Mouse (Mus musculus) midbrain, embryonic 15.5 days (tissue): ENCODE results near the gene Pde4c. TPM values are rescaled to one million over a fixed set of nuclear protein-coding genes. Genes with fewer than 3 reads are reported as not detected.

Experiments used
- ATAC-seq: fragments of 200-750 bp; cut with Nextera tagmentation; replicated peaks from 2 replicates; pipeline ENCODE4 v1.8.0; 2017; ENCODE audit warnings: moderate TSS enrichment
- H3K27ac ChIP-seq: fragments of 300-500 bp; sonication (generic); 2 replicates; pipeline ENCODE4 v1.5.1; 2015; ENCODE audit warnings: mild to moderate bottlenecking, inconsistent platforms
- H3K27me3 ChIP-seq: fragments of 300-500 bp; sonication (generic); replicated peaks from 2 replicates; pipeline ENCODE4 v1.6.1; 2015; ENCODE audit warnings: inconsistent platforms
- H3K36me3 ChIP-seq: fragments of 300-500 bp; sonication (generic); replicated peaks from 2 replicates; pipeline ENCODE4 v1.6.1; 2015; ENCODE audit warnings: inconsistent platforms
- H3K4me1 ChIP-seq: fragments of 300-500 bp; sonication (generic); 2 replicates; pipeline ENCODE4 v1.6.1; 2015; ENCODE audit warnings: inconsistent platforms
- H3K4me2 ChIP-seq: fragments of 300-500 bp; sonication (generic); 2 replicates; pipeline ENCODE4 v1.6.1; 2015; ENCODE audit warnings: inconsistent platforms, mild to moderate bottlenecking, moderate library complexity
- H3K4me3 ChIP-seq: fragments of 300-500 bp; sonication (generic); 2 replicates; pipeline ENCODE4 v1.5.1; 2015; ENCODE audit warnings: mild to moderate bottlenecking, inconsistent platforms
- H3K9ac ChIP-seq: fragments of 300-500 bp; sonication (generic); 2 replicates; pipeline ENCODE4 v1.6.1; 2015; ENCODE audit warnings: mild to moderate bottlenecking, inconsistent platforms
- H3K9me3 ChIP-seq: fragments of 300-500 bp; sonication (generic); 2 replicates; pipeline ENCODE4 v1.6.1; 2016; ENCODE audit warnings: inconsistent platforms
- WGBS: fragments of 180-500 bp; shearing (Covaris S2); methylation state at CpG from one replicate; pipeline ENCODE4 v1.1.7; 2015; ENCODE audit warnings: mixed read lengths; 5-methylcytosine and 5-hydroxymethylcytosine counted together
- polyA plus RNA-seq: library from polyadenylated mRNA; unstranded; fragments of >200 nt; fragmentation: Nextera tagmentation; extraction: Ambion mirVana; gene quantifications from 2 replicates; pipeline ENCODE4 v1.2.1, GENCODE M21; 2015

The Pde4c gene
- polyA plus RNA-seq: 0.15 and 0.46 TPM in 2 replicates

DNA sequence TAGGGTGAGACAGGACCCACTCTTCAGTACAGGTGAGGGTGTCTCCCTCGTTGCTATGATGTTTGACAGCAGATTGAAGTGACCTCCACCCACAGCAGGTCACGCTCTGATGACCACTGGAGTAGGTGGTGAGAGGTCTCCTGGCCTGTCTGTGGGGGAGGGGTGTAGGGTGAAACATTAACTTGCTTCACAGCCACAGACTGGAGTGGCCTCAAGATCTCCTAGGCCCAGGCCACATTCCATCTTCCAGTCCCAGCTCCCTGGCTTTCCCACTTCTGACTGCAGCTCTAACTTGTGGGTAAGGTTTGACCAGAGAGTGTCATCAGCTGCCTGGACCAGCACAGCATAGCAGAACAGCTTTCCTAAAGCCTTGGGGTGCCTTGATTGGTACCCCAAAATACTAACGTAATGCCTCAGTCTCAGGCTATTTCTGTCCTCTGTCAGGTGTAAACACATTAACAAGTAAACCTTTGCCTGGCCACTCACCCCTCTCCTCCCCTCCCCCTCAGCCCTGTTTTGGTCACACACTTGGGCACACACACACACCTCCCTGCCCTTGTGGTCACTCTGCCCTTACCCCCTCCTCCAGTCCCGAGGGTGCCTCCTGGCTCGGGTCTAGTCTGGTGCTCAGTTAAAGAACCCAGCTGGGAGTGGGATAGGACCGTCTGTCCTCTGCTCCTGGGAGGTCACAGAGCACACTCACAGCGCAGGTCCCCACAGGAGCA, at the start of gene Pde4c:
Pde4c (plus strand) TSS at position 235 of the 725 bp plus-strand sequence.
- Histone ChIP-seq H3K4me1 (no peaks in the 10 kb centered on the region), H3K27ac (no peak within 1 kb of the TSS), H3K27me3 (peaks cover 17% of the 10 kb centered on the region), H3K4me3 (no peak within 1 kb of the TSS), H3K9me3 (no peaks in the 10 kb centered on the region), H3K9ac (no peak within 1 kb of the TSS), H3K4me2 (no peak within 1 kb of the TSS), H3K36me3 (no peaks in the 10 kb centered on the region)
- ATAC-seq: no peak
- 76% methylated on average over 7 of the region's 7 CpGs for WGBS

DNA sequence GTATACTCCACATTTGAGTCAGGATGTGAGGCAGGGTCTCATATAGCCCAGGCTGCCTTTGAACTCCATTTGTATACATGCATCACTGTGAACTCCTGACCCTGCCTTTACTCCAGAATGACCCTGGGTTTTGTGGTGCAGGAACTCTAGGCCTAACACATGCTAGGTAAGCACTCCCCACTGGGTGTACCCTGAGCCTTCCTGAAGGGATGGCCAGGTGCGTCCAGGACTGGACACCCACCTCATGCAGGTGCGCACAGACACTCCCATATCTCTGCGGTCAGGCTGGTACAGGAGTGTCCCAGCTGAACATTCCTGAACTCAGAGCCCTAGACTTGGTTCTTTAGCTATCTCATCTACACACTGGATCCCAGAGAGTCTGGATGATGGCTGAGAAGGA, 49.4 kb upstream of the Pde4c start:
- ATAC-seq: peak; percentile 6
- WGBS: 96% methylated on average over 3 of the region's 3 CpGs
- Histone ChIP-seq H3K9me3 (no peaks in the 10 kb centered on the region), H3K27ac (peak overlapping the region; percentile 98), H3K4me1 (peaks cover 21% of the 10 kb centered on the region), H3K27me3 (no peaks in the 10 kb centered on the region), H3K4me2 (peak overlapping the region; percentile 77), H3K36me3 (peaks cover 9% of the 10 kb centered on the region; the same call in 1 of the 2 replicates), H3K4me3 (peak overlapping the region; percentile 57), H3K9ac (peak overlapping the region; percentile 58)

DNA sequence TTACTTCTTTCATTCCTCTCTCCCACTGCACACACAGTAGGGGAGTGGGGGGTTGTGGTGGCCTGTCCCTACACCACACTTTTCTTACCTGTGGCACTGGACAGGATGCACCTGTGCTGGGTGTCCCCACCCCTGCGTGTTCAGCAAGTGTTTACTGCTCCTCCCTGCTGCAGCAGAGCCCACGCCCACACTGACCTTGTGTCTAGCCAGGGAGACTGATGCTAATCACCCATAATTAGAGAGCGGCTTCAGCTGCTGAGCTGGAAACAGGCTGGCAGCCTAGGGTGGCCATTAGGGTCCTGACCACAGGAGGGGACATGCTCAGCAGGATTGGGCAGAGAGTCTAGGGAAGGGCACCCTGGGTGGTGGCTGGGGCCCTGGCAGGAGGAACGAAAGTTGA, 48.8 kb upstream of the Pde4c start:
- H3K4me2 ChIP-seq: 0 out of 2 replicates have a peak overlapping the region, but pooled peaks have one; percentile 77
- ATAC-seq: no peak
- peak overlapping the region; percentile 98; the same call in 1 of the 2 replicates for H3K27ac ChIP-seq
- H3K4me1 ChIP-seq: peaks cover 21% of the 10 kb centered on the region
- H3K36me3 ChIP-seq: peaks cover 13% of the 10 kb centered on the region; the same call in 1 of the 2 replicates
- H3K4me3 ChIP-seq: no peak overlapping the region
- 88% methylated on average over 4 of the region's 4 CpGs for WGBS
- no peaks in the 10 kb centered on the region for H3K27me3 ChIP-seq
- H3K9ac ChIP-seq: peak overlapping the region; percentile 58
- H3K9me3 ChIP-seq: no peaks in the 10 kb centered on the region

DNA sequence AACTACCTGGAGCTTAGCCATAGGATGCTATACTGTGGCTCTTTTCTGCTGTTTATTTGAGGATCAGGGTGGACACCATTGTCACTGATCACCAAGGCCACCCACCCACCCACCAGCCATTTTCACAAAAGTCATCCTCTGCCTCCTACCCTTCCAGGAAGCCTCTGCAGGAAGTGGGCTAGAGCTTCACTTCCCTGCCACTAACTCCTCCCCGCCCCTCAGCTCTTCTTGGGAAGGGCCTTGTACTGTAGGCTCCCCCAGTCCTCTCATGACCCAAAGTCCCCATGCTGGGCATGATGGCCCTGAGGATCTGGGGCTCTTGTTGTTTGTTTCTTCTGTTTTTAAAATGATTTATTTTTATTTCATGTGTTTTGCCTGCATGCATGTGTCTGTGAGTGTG, 48.2 kb upstream of the Pde4c start:
- no peak for ATAC-seq
- no peak overlapping the region for H3K4me3 ChIP-seq
- H3K4me2 ChIP-seq: no peak overlapping the region
- H3K9me3 ChIP-seq: no peaks in the 10 kb centered on the region
- peaks cover 13% of the 10 kb centered on the region; the same call in 1 of the 2 replicates for H3K36me3 ChIP-seq
- peaks cover 21% of the 10 kb centered on the region for H3K4me1 ChIP-seq
- H3K27ac ChIP-seq: no peak overlapping the region
- no peaks in the 10 kb centered on the region for H3K27me3 ChIP-seq
- 85% methylated on average over 1 of the region's 1 CpGs for WGBS
- no peak overlapping the region for H3K9ac ChIP-seq

DNA sequence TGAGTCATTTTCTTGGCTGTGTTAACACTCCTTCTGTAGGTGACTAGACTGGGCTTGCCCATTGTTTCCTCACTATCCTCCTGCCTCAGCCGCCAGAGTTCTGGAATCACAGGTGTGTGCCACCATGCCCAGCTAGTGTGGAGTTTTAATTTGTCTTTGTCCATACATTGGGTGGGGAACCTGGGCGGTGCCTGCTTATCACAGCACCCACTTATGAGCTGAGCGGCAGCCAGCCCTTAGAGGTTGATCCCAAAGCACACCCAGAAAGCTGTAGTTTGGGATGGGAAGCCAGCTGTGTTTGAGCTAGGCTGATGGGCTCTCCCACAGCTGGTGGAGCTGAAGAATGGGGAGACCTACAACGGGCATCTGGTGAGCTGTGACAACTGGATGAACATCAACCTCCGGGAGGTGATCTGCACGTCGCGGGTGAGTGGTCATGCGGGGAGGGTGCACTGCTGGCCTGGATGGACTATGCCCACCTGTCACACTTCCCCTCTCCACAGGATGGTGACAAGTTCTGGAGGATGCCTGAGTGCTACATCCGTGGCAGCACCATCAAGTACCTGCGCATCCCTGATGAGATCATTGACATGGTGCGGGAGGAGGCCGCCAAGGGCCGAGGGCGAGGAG, 46.0 kb upstream of the Pde4c start:
- Histone ChIP-seq H3K4me1 (peaks cover 16% of the 10 kb centered on the region), H3K36me3 (peaks cover 13% of the 10 kb centered on the region; the same call in 1 of the 2 replicates), H3K9me3 (no peaks in the 10 kb centered on the region), H3K4me2 (no peak overlapping the region), H3K9ac (no peak overlapping the region), H3K27me3 (no peaks in the 10 kb centered on the region), H3K4me3 (no peak overlapping the region), H3K27ac (no peak overlapping the region)
- WGBS: 93% methylated on average over 15 of the region's 15 CpGs
- ATAC-seq: no peak

DNA sequence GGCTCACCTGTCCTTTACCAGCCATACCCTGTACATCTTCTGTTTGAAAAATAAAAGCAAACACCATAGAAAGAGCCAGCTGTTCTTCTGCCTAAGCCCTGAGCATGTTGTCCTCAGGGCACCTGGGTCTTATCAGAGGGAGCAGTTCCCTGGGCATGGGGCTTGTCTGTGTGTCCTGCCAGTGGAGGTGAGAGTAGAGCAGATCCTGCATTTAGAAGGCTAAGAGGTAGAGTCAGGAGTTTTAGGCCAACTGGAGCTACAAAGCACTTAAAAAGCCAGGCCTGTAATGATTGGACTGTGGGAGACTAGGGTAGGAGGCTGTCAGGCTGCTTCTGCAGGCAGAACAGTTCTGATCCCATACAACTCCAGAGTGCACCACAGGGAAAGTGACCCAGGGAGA, 44.8 kb upstream of the Pde4c start:
- H3K36me3 ChIP-seq: peaks cover 13% of the 10 kb centered on the region; the same call in 1 of the 2 replicates
- H3K4me2 ChIP-seq: no peak overlapping the region
- H3K27me3 ChIP-seq: no peaks in the 10 kb centered on the region
- H3K4me3 ChIP-seq: no peak overlapping the region
- H3K9me3 ChIP-seq: no peaks in the 10 kb centered on the region
- ATAC-seq: no peak
- H3K9ac ChIP-seq: no peak overlapping the region
- H3K27ac ChIP-seq: no peak overlapping the region
- peaks cover 14% of the 10 kb centered on the region for H3K4me1 ChIP-seq

DNA sequence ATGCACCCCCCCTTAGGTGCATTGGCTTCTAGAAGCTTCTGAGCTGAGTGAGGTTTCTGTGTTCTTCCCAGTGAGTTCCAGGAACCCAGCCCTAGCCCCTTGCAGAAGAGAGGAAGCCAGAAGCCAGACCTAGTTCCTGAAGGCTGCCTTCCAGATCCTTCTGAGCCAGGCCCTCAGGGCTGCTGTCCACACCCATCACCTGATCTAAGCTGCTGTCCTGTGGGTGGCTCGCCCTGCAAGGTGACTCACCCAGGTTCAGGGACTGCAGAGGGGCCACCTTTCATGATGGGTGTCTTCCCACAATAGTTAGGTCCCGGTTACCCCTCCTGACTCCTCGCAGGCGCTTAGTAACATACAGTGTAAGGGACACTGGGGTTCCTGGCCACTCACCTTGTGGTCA, 44.1 kb upstream of the Pde4c start:
- H3K27ac ChIP-seq: no peak overlapping the region

DNA sequence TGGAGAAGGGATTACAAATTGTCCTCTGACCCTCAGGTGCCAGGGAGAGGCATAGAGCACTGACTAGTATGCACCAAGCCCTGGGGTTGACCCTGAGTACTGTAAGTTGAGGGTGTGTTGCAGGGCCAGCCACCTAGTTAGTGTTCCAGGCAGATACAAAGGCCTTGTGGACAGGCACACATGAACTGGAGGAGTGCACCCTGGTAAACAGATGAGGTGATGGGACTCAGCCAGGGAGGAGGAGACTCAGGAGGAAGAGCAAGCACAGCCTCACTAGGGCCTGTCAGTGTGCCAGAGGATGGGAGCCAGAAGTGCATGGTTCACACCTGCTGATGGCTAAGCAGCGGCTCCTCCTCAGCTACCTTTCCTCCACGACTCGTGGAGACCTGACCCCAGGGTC, 43.5 kb upstream of the Pde4c start:
- Histone ChIP-seq H3K9me3 (no peaks in the 10 kb centered on the region), H3K9ac (no peak overlapping the region), H3K4me3 (no peak overlapping the region), H3K36me3 (peaks cover 13% of the 10 kb centered on the region; the same call in 1 of the 2 replicates), H3K4me2 (no peak overlapping the region), H3K4me1 (peaks cover 5% of the 10 kb centered on the region), H3K27ac (no peak overlapping the region), H3K27me3 (no peaks in the 10 kb centered on the region)
- no peak for ATAC-seq
- 88% methylated on average over 3 of the region's 3 CpGs for WGBS

More for the DNA sequence above, 44.1 kb upstream of the Pde4c start:
- Histone ChIP-seq H3K4me2 (no peak overlapping the region), H3K36me3 (peaks cover 13% of the 10 kb centered on the region; the same call in 1 of the 2 replicates), H3K27me3 (no peaks in the 10 kb centered on the region), H3K9ac (no peak overlapping the region), H3K9me3 (no peaks in the 10 kb centered on the region), H3K4me1 (peaks cover 10% of the 10 kb centered on the region), H3K4me3 (no peak overlapping the region)
- ATAC-seq: no peak
- WGBS: 96% methylated on average over 4 of the region's 4 CpGs

DNA sequence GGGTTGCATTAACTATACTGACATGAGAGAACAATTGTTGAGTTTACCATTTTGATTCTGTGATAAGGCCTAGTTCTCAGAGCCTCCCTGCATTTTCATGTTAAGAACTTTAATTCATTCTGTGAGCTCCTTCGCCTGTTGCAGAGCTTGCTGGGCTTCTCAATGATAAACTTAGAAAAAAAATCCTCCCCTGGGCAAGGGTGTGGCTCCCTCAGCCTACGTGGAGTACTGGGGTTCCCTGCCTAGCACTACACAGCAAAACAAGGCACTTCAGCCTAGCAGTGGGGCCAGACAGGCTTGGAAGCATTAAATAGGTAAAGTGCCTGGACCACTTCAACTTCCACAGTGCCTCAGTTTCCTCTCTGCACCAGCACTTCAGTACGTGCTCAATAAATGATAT, 42.1 kb upstream of the Pde4c start:
- Histone ChIP-seq H3K36me3 (peaks cover 13% of the 10 kb centered on the region; the same call in 1 of the 2 replicates), H3K4me1 (peaks cover 5% of the 10 kb centered on the region), H3K9me3 (no peaks in the 10 kb centered on the region), H3K4me3 (no peak overlapping the region), H3K4me2 (no peak overlapping the region), H3K27me3 (no peaks in the 10 kb centered on the region), H3K27ac (no peak overlapping the region), H3K9ac (no peak overlapping the region)
- ATAC-seq: no peak
- 83% methylated on average over 3 of the region's 3 CpGs for WGBS

DNA sequence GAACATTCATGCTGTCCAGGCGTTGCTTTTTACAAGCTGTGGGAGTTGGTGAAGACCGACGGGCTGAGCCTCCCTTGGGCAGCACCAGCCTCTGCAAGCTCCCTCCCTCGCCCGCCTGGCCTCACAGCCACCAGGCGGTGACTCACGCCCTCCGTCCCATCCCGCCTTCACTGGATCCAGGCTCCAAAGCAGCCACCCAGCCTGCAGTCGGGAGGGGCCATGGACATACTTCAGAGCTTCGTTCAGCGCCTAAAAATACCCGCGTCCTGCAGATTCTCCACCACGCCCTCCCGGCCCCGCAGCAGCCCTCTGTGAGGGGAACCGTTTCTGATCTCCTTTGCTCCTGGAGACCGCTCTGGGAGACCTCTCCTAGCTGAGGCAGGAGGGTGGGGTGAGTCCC, 41.3 kb upstream of the Pde4c start:
- Histone ChIP-seq H3K9ac (no peak overlapping the region), H3K9me3 (no peaks in the 10 kb centered on the region), H3K36me3 (peaks cover 13% of the 10 kb centered on the region; the same call in 1 of the 2 replicates), H3K4me2 (no peak overlapping the region; the same call in 1 of the 2 replicates), H3K4me3 (no peak overlapping the region), H3K27me3 (no peaks in the 10 kb centered on the region), H3K4me1 (peaks cover 5% of the 10 kb centered on the region), H3K27ac (no peak overlapping the region)
- WGBS: 8% methylated on average over 19 of the region's 19 CpGs
- no peak for ATAC-seq

DNA sequence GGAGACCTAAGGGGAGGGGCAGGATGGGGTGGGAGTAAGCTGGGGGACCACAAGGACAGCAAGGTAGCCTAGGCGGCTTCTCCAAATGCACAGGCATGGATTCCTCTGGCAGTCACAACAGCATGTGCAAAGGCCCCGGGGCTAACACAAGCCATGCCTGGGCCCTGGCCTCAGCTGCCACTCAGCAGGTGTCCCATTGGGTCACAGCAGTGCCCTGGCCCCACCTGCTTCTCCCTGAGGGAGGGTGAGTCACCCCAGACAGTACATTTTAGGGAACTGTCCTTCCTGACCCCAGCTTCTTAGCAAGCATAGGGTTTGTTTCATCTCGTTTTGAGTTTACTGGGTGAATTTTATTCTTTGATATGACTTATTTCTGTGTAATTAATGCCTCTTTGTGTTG, 40.8 kb upstream of the Pde4c start:
- no peak for ATAC-seq
- peaks cover 5% of the 10 kb centered on the region for H3K4me1 ChIP-seq

DNA sequence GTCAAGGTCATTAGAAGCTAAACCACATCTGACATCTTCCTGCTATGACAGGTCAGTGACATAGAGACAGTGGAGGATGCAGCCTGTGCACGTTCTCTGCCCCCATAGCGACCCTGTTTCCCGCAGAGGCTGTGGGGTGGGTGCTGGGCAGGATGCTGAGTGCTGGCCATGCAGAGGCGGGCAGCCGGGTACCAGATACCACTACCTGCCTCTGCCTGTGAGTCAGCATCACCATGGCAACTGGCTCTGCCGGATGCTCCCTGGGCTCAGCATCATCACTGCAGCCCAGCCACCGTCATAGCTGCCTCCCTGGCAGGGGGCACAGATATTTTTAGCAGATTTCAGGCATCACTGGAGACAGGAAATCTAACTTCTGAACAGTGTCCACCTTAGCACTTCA, 39.2 kb upstream of the Pde4c start:
- Histone ChIP-seq H3K9ac (0 out of 2 replicates have a peak overlapping the region, but pooled peaks have one; percentile 8), H3K36me3 (peaks cover 2% of the 10 kb centered on the region; the same call in 1 of the 2 replicates), H3K4me1 (peaks cover 5% of the 10 kb centered on the region), H3K4me2 (no peak overlapping the region), H3K27me3 (no peaks in the 10 kb centered on the region), H3K27ac (peak overlapping the region; percentile 56; the same call in 1 of the 2 replicates), H3K4me3 (no peak overlapping the region), H3K9me3 (no peaks in the 10 kb centered on the region)
- 41% methylated on average over 7 of the region's 7 CpGs for WGBS
- ATAC-seq: peak; percentile 74

More for the DNA sequence above, 40.8 kb upstream of the Pde4c start:
- 74% methylated on average over 3 of the region's 3 CpGs for WGBS
- Histone ChIP-seq H3K9ac (no peak overlapping the region), H3K9me3 (no peaks in the 10 kb centered on the region), H3K4me2 (no peak overlapping the region), H3K4me3 (no peak overlapping the region), H3K36me3 (peaks cover 13% of the 10 kb centered on the region; the same call in 1 of the 2 replicates), H3K27me3 (no peaks in the 10 kb centered on the region), H3K27ac (no peak overlapping the region)
